Mouse (Mus musculus): ENCODE results near the gene Ube2ql1. TPM values are rescaled to one million over a fixed set of nuclear protein-coding genes. Genes with fewer than 3 reads are reported as not detected.

Gene Ube2ql1
- polyA plus RNA-seq, 1 experiment, result 20.3 TPM

DNA sequence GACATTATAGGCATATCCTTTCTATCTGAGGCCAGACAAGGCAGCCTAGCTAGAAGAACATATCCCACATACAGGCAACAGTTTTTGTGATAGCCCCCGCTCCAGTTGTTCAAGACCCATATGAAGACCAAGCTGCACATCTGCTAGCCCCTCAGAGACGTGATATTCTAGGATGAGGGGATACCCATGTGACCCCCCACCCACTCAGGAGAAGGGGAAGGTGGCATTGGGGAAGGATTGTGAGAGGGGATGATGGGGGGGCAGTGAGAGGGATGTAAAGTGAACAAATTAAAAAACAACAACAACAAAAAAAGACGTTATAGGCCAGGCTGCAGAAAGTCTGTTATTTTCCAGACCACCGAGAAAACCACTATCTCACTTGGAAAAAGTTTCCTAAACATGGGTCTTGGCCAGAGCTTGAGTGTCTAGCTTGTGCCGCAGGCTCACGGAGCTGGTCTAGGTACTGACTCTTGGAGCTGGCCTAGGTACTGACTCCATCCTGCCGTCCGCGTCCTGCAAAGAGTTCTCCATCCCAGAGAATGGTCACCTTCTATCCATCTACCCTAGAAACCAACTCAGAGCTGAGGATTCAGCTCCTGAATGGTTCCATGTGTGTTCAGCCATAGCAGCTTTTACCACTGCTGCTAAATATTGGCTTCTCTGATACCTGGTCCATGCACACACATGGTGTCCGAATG lies 65.6 kb downstream of the Ube2ql1 start:
- Histone ChIP-seq H3K4me3 (ENCODE audit: insufficient read depth, low read depth, low read length) (no peak overlapping the region), H3K4me1 (ENCODE audit: control insufficient read depth, insufficient read depth, insufficient read length, low read length) (no peaks in the 10 kb centered on the region), H3K27ac (replicated peaks; ENCODE audit: low read depth, low read length) (no peak overlapping the region)

DNA sequence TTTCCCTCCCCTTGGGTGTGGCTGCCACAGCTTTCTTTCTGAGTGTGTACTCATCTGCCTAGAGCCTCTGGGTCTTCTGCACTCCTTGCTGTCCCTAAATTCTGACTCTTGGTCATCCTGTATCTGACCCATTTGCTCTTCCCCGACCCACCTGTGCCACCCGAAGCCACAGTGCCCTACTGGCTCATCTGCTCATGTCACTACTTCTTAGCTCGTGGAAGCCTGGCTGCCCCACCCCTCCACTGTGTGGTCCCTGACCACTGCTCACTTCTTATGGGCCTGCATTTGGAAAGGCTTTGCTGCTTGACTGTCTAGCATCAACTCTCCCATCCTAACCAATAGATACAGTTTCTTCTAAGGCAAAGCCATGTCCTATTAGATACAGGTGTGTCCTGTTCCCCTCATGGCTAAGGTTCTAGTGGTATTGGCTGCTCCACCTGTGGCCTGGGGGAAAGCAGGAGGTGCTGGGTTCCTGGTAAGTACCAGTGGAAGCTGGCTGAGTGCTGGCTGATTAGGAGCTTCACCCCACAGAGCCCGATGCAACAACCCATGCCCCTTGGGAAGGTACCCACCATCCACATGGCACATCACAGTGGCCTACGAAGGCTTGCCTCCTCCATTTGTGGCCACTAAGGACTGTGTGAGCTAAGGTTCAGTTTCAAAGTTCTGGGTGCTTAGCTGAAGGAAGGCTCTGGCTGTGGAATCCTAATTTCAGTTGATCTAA lies 66.3 kb downstream of the Ube2ql1 start:
- no peaks in the 10 kb centered on the region for H3K4me1 ChIP-seq (ENCODE audit: control insufficient read depth, insufficient read depth, insufficient read length, low read length)
- no peak overlapping the region for H3K27ac ChIP-seq (replicated peaks; ENCODE audit: low read depth, low read length)
- no peak overlapping the region for H3K4me3 ChIP-seq (ENCODE audit: insufficient read depth, low read depth, low read length)

GRCm38 (mm10) chr13:69672565-69672964 lies 67.1 kb downstream of the Ube2ql1 start:
- no peaks in the 10 kb centered on the region for H3K4me1 ChIP-seq (ENCODE audit: control insufficient read depth, insufficient read depth, insufficient read length, low read length)
- no peak overlapping the region for H3K27ac ChIP-seq (replicated peaks; ENCODE audit: low read depth, low read length)
- H3K4me3 ChIP-seq (ENCODE audit: insufficient read depth, low read depth, low read length), result no peak overlapping the region

GRCm38 (mm10) chr13:69672121-69672520 lies 67.6 kb downstream of the Ube2ql1 start:
- no peaks in the 10 kb centered on the region for H3K4me1 ChIP-seq (ENCODE audit: control insufficient read depth, insufficient read depth, insufficient read length, low read length)
- no peak overlapping the region for H3K27ac ChIP-seq (replicated peaks; ENCODE audit: low read depth, low read length)
- H3K4me3 ChIP-seq (ENCODE audit: insufficient read depth, low read depth, low read length), result no peak overlapping the region

DNA sequence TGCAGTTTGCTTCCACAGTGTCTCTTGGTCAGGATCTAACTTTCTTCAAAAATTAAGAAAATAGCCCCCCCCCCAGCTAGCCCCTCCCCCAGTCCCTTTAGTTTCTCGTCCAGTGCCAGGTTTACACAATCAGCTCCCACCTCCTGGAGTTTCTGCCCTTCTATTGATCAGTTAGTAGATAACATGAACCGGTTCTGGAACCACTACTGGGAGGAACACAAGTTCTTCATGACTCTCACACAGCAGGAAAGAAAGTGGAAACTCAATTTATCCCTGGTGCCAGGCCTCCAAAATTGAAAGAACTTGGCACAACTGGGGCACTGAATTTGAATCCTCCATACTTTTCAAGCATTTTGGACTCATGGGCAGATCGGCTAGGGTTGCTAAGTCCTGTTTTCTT lies 85.2 kb downstream of the Ube2ql1 start:
- no peaks in the 10 kb centered on the region for H3K4me1 ChIP-seq (ENCODE audit: control insufficient read depth, insufficient read depth, insufficient read length, low read length)
- H3K4me3 ChIP-seq (ENCODE audit: insufficient read depth, low read depth, low read length), result no peak overlapping the region
- no peak overlapping the region for H3K27ac ChIP-seq (replicated peaks; ENCODE audit: low read depth, low read length)

Other genes starting within 250 kb of the Ube2ql1 start
- gene Nsun2, start 206.1 kb downstream of the Ube2ql1 start, polyA plus RNA-seq (2012; ENCODE audit: insufficient read depth, insufficient read length, missing spikeins), result 18.9 and 23.8 TPM in 2 replicates
- gene Tent4a, start 205.3 kb downstream of the Ube2ql1 start, polyA plus RNA-seq (2012; ENCODE audit: insufficient read depth, insufficient read length, missing spikeins), result 3.6 and 4.1 TPM in 2 replicates
- gene Srd5a1, start 128.4 kb downstream of the Ube2ql1 start, polyA plus RNA-seq (2012; ENCODE audit: insufficient read depth, insufficient read length, missing spikeins), result 1.0 and 1.4 TPM in 2 replicates
- gene Med10, start 62.5 kb upstream of the Ube2ql1 start, polyA plus RNA-seq (2012; ENCODE audit: insufficient read depth, insufficient read length, missing spikeins), result 42.5 and 89.3 TPM in 2 replicates